Mouse (Mus musculus) lung, embryonic 14.5 days (tissue): ENCODE data around the gene Slc23a2. TPM values are rescaled to one million over a fixed set of nuclear protein-coding genes. Genes with fewer than 3 reads are reported as not detected.

ENCODE experiments used
- ATAC-seq: fragments of 200-750 bp; cut with Nextera tagmentation; 2 replicates; pipeline ENCODE4 v1.8.0; 2017; ENCODE audit warnings: mild to moderate bottlenecking, moderate TSS enrichment, moderate library complexity; ENCODE audit not compliant: insufficient read depth
- DNase-seq: peaks from one replicate; pipeline ENCODE4 v3.0.0-alpha.2; 2015
- H3K27ac ChIP-seq: fragments of 300-500 bp; sonication (generic); 2 replicates; pipeline ENCODE4 v1.5.1; 2014; ENCODE audit warnings: low read depth, mild to moderate bottlenecking, moderate library complexity
- H3K27me3 ChIP-seq: fragments of 300-500 bp; sonication (generic); 2 replicates; pipeline ENCODE4 v1.6.1; 2014; ENCODE audit warnings: low read length, control low read depth; ENCODE audit not compliant: insufficient read depth
- H3K36me3 ChIP-seq: fragments of 300-500 bp; sonication (generic); 2 replicates; pipeline ENCODE4 v1.6.1; 2014; ENCODE audit warnings: control low read depth; ENCODE audit not compliant: insufficient read depth
- H3K4me1 ChIP-seq: fragments of 300-500 bp; sonication (generic); 2 replicates; pipeline ENCODE4 v1.6.1; 2014; ENCODE audit warnings: antibody characterized with exemption, control low read depth; ENCODE audit not compliant: insufficient read depth
- H3K4me2 ChIP-seq: fragments of 300-500 bp; sonication (generic); 2 replicates; pipeline ENCODE4 v1.6.1; 2014; ENCODE audit warnings: mild to moderate bottlenecking
- H3K4me3 ChIP-seq: fragments of 300-500 bp; sonication (generic); 2 replicates; pipeline ENCODE4 v1.5.1; 2014; ENCODE audit warnings: low read depth, low read length
- H3K9ac ChIP-seq: fragments of 300-500 bp; sonication (generic); 2 replicates; pipeline ENCODE4 v1.6.1; 2014
- H3K9me3 ChIP-seq: fragments of 300-500 bp; sonication (generic); 2 replicates; pipeline ENCODE4 v1.6.1; 2016; ENCODE audit warnings: low read depth, low read length, control low read depth
- CTCF ChIP-seq: IDR thresholded peaks from 2 replicates; pipeline ENCODE4 v1.5.1; 2016; ENCODE audit warnings: antibody characterized with exemption, low read depth
- WGBS: fragments of 180-500 bp; shearing (Covaris S2); extraction: QIAGEN DNeasy Blood & Tissue Kit; methylation state at CpG from one replicate; pipeline ENCODE4 v1.1.7; 2014; 5-methylcytosine and 5-hydroxymethylcytosine counted together
- polyA plus RNA-seq: library from polyadenylated mRNA; unstranded; fragments of >200 nt; fragmentation: Nextera tagmentation; extraction: Ambion mirVana; gene quantifications from 2 replicates; pipeline ENCODE4 v1.2.1, GENCODE M21; 2014

The Slc23a2 gene
- polyA plus RNA-seq, 1 experiment from 2014 or later: 17.3 TPM

- peak within 1 kb of the TSS; percentile 55 for H3K4me3 ChIP-seq
- ATAC-seq (peak; percentile 91), DNase-seq (peak; percentile 87)
- H3K27me3 ChIP-seq: peaks cover 18% of the 10 kb centered on the region
- no peaks in the 10 kb centered on the region for H3K36me3 ChIP-seq
- under 1% methylated on average over 43 of the region's 48 CpGs for WGBS
- peak within 1 kb of the TSS; percentile 67 for H3K27ac ChIP-seq
- H3K9ac ChIP-seq: peak within 1 kb of the TSS; percentile 62
- peak within 1 kb of the TSS; percentile 91 for H3K4me2 ChIP-seq
- peak; percentile 15; the same call in 1 of the 2 replicates for TF ChIP-seq CTCF
- no peaks in the 10 kb centered on the region for H3K9me3 ChIP-seq
- H3K4me1 ChIP-seq: peaks cover 8% of the 10 kb centered on the region; the same call in 1 of the 2 replicates
Observed at GRCm38 (mm10) chr2:132029646-132030417, 115.1 kb downstream of the Slc23a2 start, which contains the start of gene Rassf2. Gene Rassf2 (minus strand): TSS chr2:132030258.

GRCm38 (mm10) chr2:132028894-132029605 lies 115.9 kb downstream of the Slc23a2 start:
- peak overlapping the region; percentile 55 for H3K4me3 ChIP-seq
- no peaks in the 10 kb centered on the region for H3K9me3 ChIP-seq
- under 1% methylated on average over 36 of the region's 36 CpGs for WGBS
- H3K9ac ChIP-seq: peak overlapping the region; percentile 62
- TF ChIP-seq CTCF: no peak
- H3K27me3 ChIP-seq: peaks cover 18% of the 10 kb centered on the region
- peak overlapping the region; percentile 91 for H3K4me2 ChIP-seq
- peaks cover 8% of the 10 kb centered on the region; the same call in 1 of the 2 replicates for H3K4me1 ChIP-seq
- DNase-seq: peak; percentile 40
- peak overlapping the region; percentile 67 for H3K27ac ChIP-seq
- no peaks in the 10 kb centered on the region for H3K36me3 ChIP-seq
- ATAC-seq: peak; percentile 42

GRCm38 (mm10) chr2:132028107-132028506 lies 116.8 kb downstream of the Slc23a2 start:
- H3K9me3 ChIP-seq: no peaks in the 10 kb centered on the region
- H3K36me3 ChIP-seq: no peaks in the 10 kb centered on the region
- no peak for DNase-seq
- 46% methylated on average over 5 of the region's 5 CpGs for WGBS
- TF ChIP-seq CTCF: no peak
- peaks cover 8% of the 10 kb centered on the region; the same call in 1 of the 2 replicates for H3K4me1 ChIP-seq
- no peak overlapping the region for H3K27ac ChIP-seq
- peak overlapping the region; percentile 91 for H3K4me2 ChIP-seq
- no peak overlapping the region for H3K9ac ChIP-seq
- ATAC-seq: no peak
- peaks cover 18% of the 10 kb centered on the region for H3K27me3 ChIP-seq
- H3K4me3 ChIP-seq: peak overlapping the region; percentile 55

GRCm38 (mm10) chr2:132027366-132027765 lies 117.5 kb downstream of the Slc23a2 start:
- no peaks in the 10 kb centered on the region for H3K9me3 ChIP-seq
- no peak overlapping the region for H3K27ac ChIP-seq
- peaks cover 8% of the 10 kb centered on the region; the same call in 1 of the 2 replicates for H3K4me1 ChIP-seq
- DNase-seq (peak; percentile 53), ATAC-seq (no peak)
- 49% methylated on average over 5 of the region's 5 CpGs for WGBS
- no peak overlapping the region for H3K9ac ChIP-seq
- H3K4me3 ChIP-seq: no peak overlapping the region
- H3K27me3 ChIP-seq: peaks cover 18% of the 10 kb centered on the region
- peak overlapping the region; percentile 91 for H3K4me2 ChIP-seq
- H3K36me3 ChIP-seq: no peaks in the 10 kb centered on the region
- TF ChIP-seq CTCF: no peak

GRCm38 (mm10) chr2:132024028-132024427 lies 120.9 kb downstream of the Slc23a2 start:
- Histone ChIP-seq H3K9me3 (no peaks in the 10 kb centered on the region), H3K9ac (no peak overlapping the region), H3K4me2 (no peak overlapping the region), H3K36me3 (no peaks in the 10 kb centered on the region), H3K4me1 (no peaks in the 10 kb centered on the region), H3K27me3 (peaks cover 8% of the 10 kb centered on the region), H3K27ac (no peak overlapping the region), H3K4me3 (no peak overlapping the region)
- ATAC-seq: no peak
- no peak for TF ChIP-seq CTCF
- WGBS: 78% methylated on average over 4 of the region's 4 CpGs
- no peak for DNase-seq

GRCm38 (mm10) chr2:132022621-132023020 lies 122.3 kb downstream of the Slc23a2 start:
- ATAC-seq: no peak
- peak; percentile 46 for DNase-seq
- Histone ChIP-seq H3K27ac (no peak overlapping the region), H3K27me3 (no peaks in the 10 kb centered on the region), H3K4me1 (no peaks in the 10 kb centered on the region), H3K9ac (no peak overlapping the region), H3K36me3 (no peaks in the 10 kb centered on the region), H3K9me3 (no peaks in the 10 kb centered on the region), H3K4me2 (no peak overlapping the region), H3K4me3 (no peak overlapping the region)
- 63% methylated on average over 8 of the region's 8 CpGs for WGBS
- TF ChIP-seq CTCF: no peak

- Histone ChIP-seq H3K4me1 (no peaks in the 10 kb centered on the region), H3K9ac (no peak overlapping the region), H3K27me3 (no peaks in the 10 kb centered on the region), H3K27ac (0 out of 2 replicates have a peak overlapping the region, but pooled peaks have one; percentile 48), H3K4me2 (no peak overlapping the region), H3K4me3 (no peak overlapping the region), H3K36me3 (no peaks in the 10 kb centered on the region), H3K9me3 (no peaks in the 10 kb centered on the region)
- DNase-seq (no peak), ATAC-seq (no peak)
- TF ChIP-seq CTCF: no peak
- WGBS: 60% methylated on average over 4 of the region's 4 CpGs
Observed at GRCm38 (mm10) chr2:132021616-132022015, 123.3 kb downstream of the Slc23a2 start.
